Mouse (Mus musculus) kidney, postnatal 0 days (tissue): ENCODE measurements at regions not wholly inside any gene's neighbourhood (a gene's known extent, or its start where the extent isn't known, plus 50 kb on each side); places are given as distances from the start of the nearest gene placed in this dataset.

Experiments used
- ATAC-seq: fragments of 200-750 bp; cut with Nextera tagmentation; replicated peaks from 2 replicates; pipeline ENCODE4 v1.8.0; 2017; ENCODE audit warnings: low read depth, moderate number of reproducible peaks, moderate TSS enrichment, moderate library complexity; ENCODE audit not compliant: low FRiP score
- DNase-seq: peaks from one replicate; pipeline ENCODE4 v3.0.0-alpha.2; 2016; ENCODE audit warnings: low spot score
- H3K27ac ChIP-seq: fragments of 300-500 bp; sonication (generic); 2 replicates; pipeline ENCODE4 v1.5.1; 2014; ENCODE audit warnings: mild to moderate bottlenecking
- H3K27me3 ChIP-seq: fragments of 300-500 bp; sonication (generic); 2 replicates; pipeline ENCODE4 v1.6.1; 2014; ENCODE audit warnings: low read length, mixed read lengths; ENCODE audit not compliant: insufficient read depth
- H3K36me3 ChIP-seq: fragments of 300-500 bp; sonication (generic); 2 replicates; pipeline ENCODE4 v1.6.1; 2014; ENCODE audit warnings: low read length, mixed read lengths; ENCODE audit not compliant: insufficient read depth
- H3K4me1 ChIP-seq: fragments of 300-500 bp; sonication (generic); replicated peaks from 2 replicates; pipeline ENCODE4 v1.6.1; 2014; ENCODE audit warnings: antibody characterized with exemption, low read length, mixed read lengths; ENCODE audit not compliant: insufficient read depth
- H3K4me2 ChIP-seq: fragments of 300-500 bp; sonication (generic); 2 replicates; pipeline ENCODE4 v1.6.1; 2014; ENCODE audit warnings: mild to moderate bottlenecking, low read length, moderate library complexity, mixed read lengths
- H3K4me3 ChIP-seq: fragments of 300-500 bp; sonication (generic); replicated peaks from 2 replicates; pipeline ENCODE4 v1.5.1; 2014; ENCODE audit warnings: low read depth, low read length
- H3K9ac ChIP-seq: fragments of 300-500 bp; sonication (generic); 2 replicates; pipeline ENCODE4 v1.6.1; 2014; ENCODE audit warnings: low read depth, low read length
- H3K9me3 ChIP-seq: fragments of 300-500 bp; sonication (generic); replicated peaks from 2 replicates; pipeline ENCODE4 v1.6.1; 2016; ENCODE audit warnings: low read length, inconsistent platforms, mixed read lengths
- CTCF ChIP-seq: IDR thresholded peaks from 2 replicates; pipeline ENCODE4 v1.5.1; 2016; ENCODE audit warnings: antibody characterized with exemption, low read depth, mild to moderate bottlenecking, moderate library complexity
- WGBS: fragments of 180-500 bp; shearing (Covaris S2); extraction: QIAGEN DNeasy Blood & Tissue Kit; methylation state at CpG from one replicate; pipeline ENCODE4 v1.1.7; 2014; 5-methylcytosine and 5-hydroxymethylcytosine counted together

GRCm38 (mm10) chr13:39877361-39878141 is 483.7 kb downstream of the Ofcc1 start:
- Histone ChIP-seq H3K4me3 (no peak overlapping the region), H3K27ac (no peak overlapping the region), H3K27me3 (no peaks in the 10 kb centered on the region), H3K4me1 (no peaks in the 10 kb centered on the region), H3K4me2 (peak overlapping the region; percentile 23; the same call in 1 of the 2 replicates), H3K36me3 (no peaks in the 10 kb centered on the region), H3K9me3 (no peaks in the 10 kb centered on the region), H3K9ac (no peak overlapping the region)
- DNase-seq (peak; percentile 10), ATAC-seq (no peak)
- 43% methylated on average over 16 of the region's 16 CpGs for WGBS
- no peak for TF ChIP-seq CTCF

GRCm38 (mm10) chr13:39852257-39852800 is 508.9 kb downstream of the Ofcc1 start:
- Histone ChIP-seq H3K9ac (no peak overlapping the region), H3K27ac (no peak overlapping the region), H3K4me3 (no peak overlapping the region), H3K27me3 (no peaks in the 10 kb centered on the region), H3K9me3 (no peaks in the 10 kb centered on the region), H3K4me1 (no peaks in the 10 kb centered on the region), H3K36me3 (no peaks in the 10 kb centered on the region), H3K4me2 (no peak overlapping the region)
- DNase-seq (no peak), ATAC-seq (no peak)
- WGBS: 56% methylated on average over 6 of the region's 6 CpGs
- no peak for TF ChIP-seq CTCF

DNA sequence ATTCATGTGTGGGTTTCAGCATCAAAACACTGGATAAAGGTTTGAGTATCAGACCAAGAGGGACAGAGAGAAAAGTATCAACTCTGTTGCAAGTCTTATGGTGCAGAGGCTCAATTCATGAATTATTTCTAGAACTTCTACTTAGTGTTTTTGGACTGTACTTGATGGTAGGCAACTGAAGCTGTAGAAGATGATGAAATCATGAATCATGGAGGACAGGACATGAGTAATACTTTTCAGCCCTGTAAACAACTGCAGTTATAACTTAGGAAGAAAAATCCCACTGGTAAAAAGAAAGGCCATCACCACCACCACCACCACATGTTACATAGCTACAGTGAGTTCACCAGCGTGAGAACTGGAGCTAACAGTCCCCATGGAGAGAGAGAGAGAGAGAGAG is 511.9 kb downstream of the Ofcc1 start:
- H3K4me2 ChIP-seq: no peak overlapping the region
- DNase-seq: no peak
- H3K27ac ChIP-seq: no peak overlapping the region
- TF ChIP-seq CTCF: no peak
- 100% methylated on average over 1 of the region's 1 CpGs for WGBS
- H3K9me3 ChIP-seq: no peaks in the 10 kb centered on the region
- H3K9ac ChIP-seq: no peak overlapping the region
- no peaks in the 10 kb centered on the region for H3K36me3 ChIP-seq
- ATAC-seq: no peak
- H3K27me3 ChIP-seq: no peaks in the 10 kb centered on the region
- no peaks in the 10 kb centered on the region for H3K4me1 ChIP-seq
- no peak overlapping the region for H3K4me3 ChIP-seq

DNA sequence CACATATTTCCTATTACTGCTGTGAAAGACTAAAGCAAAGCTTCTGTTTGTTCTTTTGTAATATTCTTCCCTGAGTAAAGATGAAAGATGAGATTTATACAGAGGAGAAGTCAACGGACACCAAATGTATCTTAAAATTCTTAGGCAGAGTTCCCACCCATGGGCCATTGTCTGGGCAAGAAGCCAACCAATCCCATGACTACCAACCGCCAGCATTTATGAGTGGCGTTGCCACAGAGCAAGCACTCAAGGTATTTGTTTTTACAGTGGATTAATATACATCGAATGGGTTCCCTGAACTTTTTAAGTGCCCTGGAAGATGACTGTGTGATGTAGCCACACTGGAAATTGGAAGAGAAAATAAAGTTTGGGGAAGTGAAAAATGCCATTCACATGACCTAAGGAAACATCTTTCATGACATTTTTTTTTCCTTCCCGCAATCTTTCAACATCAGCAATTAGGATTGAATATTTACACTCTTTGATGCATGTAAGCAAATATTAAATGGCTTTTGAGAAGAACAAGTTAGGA is 525.1 kb downstream of the Ofcc1 start:
- ATAC-seq (no peak), DNase-seq (no peak)
- Histone ChIP-seq H3K4me2 (no peak overlapping the region), H3K4me1 (no peaks in the 10 kb centered on the region), H3K9ac (no peak overlapping the region), H3K9me3 (no peaks in the 10 kb centered on the region), H3K27me3 (no peaks in the 10 kb centered on the region), H3K36me3 (no peaks in the 10 kb centered on the region), H3K27ac (no peak overlapping the region), H3K4me3 (no peak overlapping the region)
- TF ChIP-seq CTCF: no peak
- WGBS: 64% methylated on average over 5 of the region's 5 CpGs

DNA sequence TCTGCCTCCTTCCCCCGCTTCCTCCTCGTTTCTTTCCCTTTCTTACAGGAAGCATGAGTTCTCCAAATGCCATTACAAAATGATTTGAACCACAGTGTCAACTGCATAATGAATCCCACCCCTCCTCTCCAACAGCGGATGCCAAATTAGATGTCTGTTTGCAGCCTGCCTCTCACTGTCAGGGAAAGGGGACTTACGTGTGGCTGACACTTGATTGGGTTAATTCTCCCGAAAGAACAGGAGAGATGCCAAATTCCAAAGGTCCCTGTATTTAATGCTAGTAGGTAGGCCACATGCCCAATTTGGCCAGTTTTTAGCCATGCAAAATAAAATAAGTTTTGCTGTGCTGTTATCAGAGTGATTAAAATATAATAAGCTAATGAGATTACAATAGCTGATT is 525.9 kb downstream of the Ofcc1 start:
- ATAC-seq (no peak), DNase-seq (no peak)
- H3K4me2 ChIP-seq: no peak overlapping the region
- 52% methylated on average over 5 of the region's 5 CpGs for WGBS
- H3K36me3 ChIP-seq: no peaks in the 10 kb centered on the region
- H3K9me3 ChIP-seq: no peaks in the 10 kb centered on the region
- no peaks in the 10 kb centered on the region for H3K27me3 ChIP-seq
- no peaks in the 10 kb centered on the region for H3K4me1 ChIP-seq
- no peak overlapping the region for H3K4me3 ChIP-seq
- H3K27ac ChIP-seq: no peak overlapping the region
- no peak overlapping the region for H3K9ac ChIP-seq
- no peak for TF ChIP-seq CTCF

DNA sequence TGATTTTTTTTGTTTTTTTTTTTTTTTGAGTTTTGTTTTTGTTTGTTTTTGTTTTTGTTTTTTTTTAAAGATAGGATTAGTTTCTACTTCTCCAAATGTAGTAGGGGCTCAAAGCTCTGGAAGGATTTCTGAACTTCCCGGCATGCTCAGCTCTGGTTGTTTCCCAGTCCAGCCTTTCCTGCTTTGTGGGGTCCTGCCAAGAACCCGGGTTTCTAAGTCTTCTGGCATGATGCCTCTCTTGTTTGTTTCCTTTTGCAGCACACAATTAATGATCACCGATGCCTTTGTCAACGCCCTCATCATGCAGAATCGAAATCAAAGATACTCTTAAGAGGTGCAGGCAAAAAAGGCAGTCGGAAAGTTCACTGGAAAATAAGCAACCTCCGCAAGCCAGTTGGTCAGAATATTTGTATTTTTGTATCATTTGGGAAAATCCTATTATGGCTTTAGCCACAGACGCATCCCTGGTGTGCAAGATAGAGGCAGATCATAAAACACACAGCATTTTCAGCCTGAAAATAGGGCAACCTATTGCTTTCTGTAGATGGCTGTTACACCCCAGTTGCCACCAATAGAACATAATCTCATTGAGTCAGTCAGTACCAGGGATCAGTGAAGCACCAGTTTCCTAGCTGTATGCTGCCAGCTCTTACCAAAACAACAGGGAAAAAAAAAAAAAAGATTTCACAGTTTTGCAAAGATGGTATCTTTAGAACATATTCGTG is 526.6 kb downstream of the Ofcc1 start:
- Histone ChIP-seq H3K4me3 (no peak overlapping the region), H3K36me3 (no peaks in the 10 kb centered on the region), H3K9ac (no peak overlapping the region), H3K9me3 (no peaks in the 10 kb centered on the region), H3K4me2 (no peak overlapping the region), H3K27me3 (no peaks in the 10 kb centered on the region), H3K27ac (no peak overlapping the region), H3K4me1 (no peaks in the 10 kb centered on the region)
- DNase-seq (no peak), ATAC-seq (no peak)
- 77% methylated on average over 9 of the region's 9 CpGs for WGBS
- no peak for TF ChIP-seq CTCF
